Mouse (Mus musculus) heart, postnatal 0 days (tissue): ENCODE data around the gene Fndc1. TPM values are rescaled to one million over a fixed set of nuclear protein-coding genes. Genes with fewer than 3 reads are reported as not detected.

Experiments used
- ATAC-seq: fragments of 200-750 bp; cut with Nextera tagmentation; 2 replicates; pipeline ENCODE4 v1.8.0; 2017; ENCODE audit warnings: low read depth, moderate number of reproducible peaks, moderate library complexity; ENCODE audit not compliant: insufficient read depth
- DNase-seq: peaks from one replicate; pipeline ENCODE4 v3.0.0-alpha.2; 2016; ENCODE audit warnings: low spot score
- H3K27ac ChIP-seq: fragments of 300-500 bp; sonication (generic); 2 replicates; pipeline ENCODE4 v1.5.1; 2014; ENCODE audit warnings: low read depth, mild to moderate bottlenecking
- H3K27me3 ChIP-seq: fragments of 300-500 bp; sonication (generic); 2 replicates; pipeline ENCODE4 v1.6.1; 2014; ENCODE audit warnings: low read length, mixed read lengths; ENCODE audit not compliant: control insufficient read depth, insufficient read depth
- H3K36me3 ChIP-seq: fragments of 300-500 bp; sonication (generic); replicated peaks from 2 replicates; pipeline ENCODE4 v1.6.1; 2014; ENCODE audit warnings: low read length, mixed read lengths; ENCODE audit not compliant: control insufficient read depth, insufficient read depth
- H3K4me1 ChIP-seq: fragments of 300-500 bp; sonication (generic); 2 replicates; pipeline ENCODE4 v1.6.1; 2014; ENCODE audit warnings: antibody characterized with exemption; ENCODE audit not compliant: control insufficient read depth, insufficient read depth
- H3K4me2 ChIP-seq: fragments of 300-500 bp; sonication (generic); 2 replicates; pipeline ENCODE4 v1.6.1; 2014; ENCODE audit warnings: low read depth, mild to moderate bottlenecking, low read length, moderate library complexity
- H3K4me3 ChIP-seq: fragments of 300-500 bp; sonication (generic); 2 replicates; pipeline ENCODE4 v1.5.1; 2014; ENCODE audit warnings: low read depth, low read length
- H3K9ac ChIP-seq: fragments of 300-500 bp; sonication (generic); replicated peaks from 2 replicates; pipeline ENCODE4 v1.6.1; 2014; ENCODE audit warnings: low read depth, low read length, mixed read lengths
- H3K9me3 ChIP-seq: fragments of 300-500 bp; sonication (generic); replicated peaks from 2 replicates; pipeline ENCODE4 v1.6.1; 2016; ENCODE audit warnings: low read length; ENCODE audit not compliant: control insufficient read depth
- CTCF ChIP-seq: IDR thresholded peaks from 2 replicates; pipeline ENCODE4 v1.5.1; 2016; ENCODE audit warnings: antibody characterized with exemption, control low read depth, low read depth
- EP300 ChIP-seq: IDR thresholded peaks from 2 replicates; pipeline ENCODE4 v1.6.1; 2016; ENCODE audit warnings: antibody characterized with exemption, low read depth
- whole genome bisulfite sequencing: fragments of 180-500 bp; shearing (Covaris S2); extraction: QIAGEN DNeasy Blood & Tissue Kit; methylation state at CpG from one replicate; pipeline ENCODE4 v1.1.7; 2014; 5-methylcytosine and 5-hydroxymethylcytosine counted together
- polyA plus RNA-seq: library from polyadenylated mRNA; unstranded; fragments of >200 nt; fragmentation: Nextera tagmentation; extraction: Ambion mirVana; gene quantifications from 2 replicates; pipeline ENCODE4 v1.2.1, GENCODE M21; 2015
- total RNA-seq: library from RNA; depleted of rRNA; stranded (reverse); fragments of >200 nt; gene quantifications from 2 replicates; pipeline ENCODE4 v1.2.3, GENCODE M21; 2014; ENCODE audit warnings: low replicate concordance; rRNA removed

Fndc1 gene
- 30.5 and 49.5 TPM in 2 replicates for total RNA-seq
- polyA plus RNA-seq, result 22.1 and 26.0 TPM in 2 replicates

DNA sequence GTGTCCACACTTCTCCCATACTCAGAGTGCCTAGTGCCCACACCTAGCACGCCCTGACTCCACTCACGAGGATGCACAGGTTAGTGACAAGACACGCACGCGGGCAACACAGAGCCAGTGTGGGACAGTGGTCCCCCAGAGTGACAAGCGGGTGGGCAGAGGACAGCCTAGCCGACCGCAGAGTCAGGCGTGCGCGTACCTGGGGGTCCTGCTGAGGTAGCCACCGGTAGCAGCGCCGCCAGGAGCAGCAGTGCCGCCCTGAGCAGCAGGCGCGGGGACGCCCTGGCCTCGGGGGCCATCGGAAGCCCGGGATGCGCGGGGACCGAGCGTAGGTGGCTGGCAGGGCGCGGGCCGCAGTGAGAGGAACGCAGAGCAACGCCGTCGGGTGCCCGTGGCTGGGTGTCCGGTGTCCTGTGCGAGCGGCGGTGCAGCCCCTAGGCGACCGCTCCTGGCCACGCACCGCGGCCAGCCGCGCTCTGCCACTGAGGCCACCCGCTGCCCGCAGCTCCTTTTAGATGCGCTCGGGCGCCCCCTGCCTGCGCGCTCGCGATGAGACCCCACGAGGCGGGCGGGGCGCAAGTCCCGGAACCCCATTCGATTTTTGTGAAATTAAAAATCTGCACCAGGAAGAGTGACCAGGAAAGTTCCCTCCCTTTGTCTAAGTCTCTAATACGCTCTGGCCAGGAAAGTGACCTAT is at the start of gene Fndc1:
Fndc1 (minus strand) TSS at position 484 of the 697 bp plus-strand sequence.
- ATAC-seq, result peak; percentile 42
- H3K27me3 ChIP-seq, result peaks cover 53% of the 10 kb centered on the region
- peak within 1 kb of the TSS; percentile 84 for H3K4me2 ChIP-seq
- peak within 1 kb of the TSS; percentile 59 for H3K9ac ChIP-seq
- H3K9me3 ChIP-seq, result no peaks in the 10 kb centered on the region
- 0 out of 2 replicates have a peak within 1 kb of the TSS, but pooled peaks have one; percentile 43 for H3K27ac ChIP-seq
- 0 out of 2 replicates have a peak, but pooled peaks cover 17% of the 10 kb centered on the region for H3K4me1 ChIP-seq
- H3K4me3 ChIP-seq, result peak within 1 kb of the TSS; percentile 56
- DNase-seq, result peak; percentile 33
- 2% methylated on average over 60 of the region's 60 CpGs for WGBS
- TF ChIP-seq CTCF (peak; percentile 55), EP300 (no peak)
- no peaks in the 10 kb centered on the region for H3K36me3 ChIP-seq

DNA sequence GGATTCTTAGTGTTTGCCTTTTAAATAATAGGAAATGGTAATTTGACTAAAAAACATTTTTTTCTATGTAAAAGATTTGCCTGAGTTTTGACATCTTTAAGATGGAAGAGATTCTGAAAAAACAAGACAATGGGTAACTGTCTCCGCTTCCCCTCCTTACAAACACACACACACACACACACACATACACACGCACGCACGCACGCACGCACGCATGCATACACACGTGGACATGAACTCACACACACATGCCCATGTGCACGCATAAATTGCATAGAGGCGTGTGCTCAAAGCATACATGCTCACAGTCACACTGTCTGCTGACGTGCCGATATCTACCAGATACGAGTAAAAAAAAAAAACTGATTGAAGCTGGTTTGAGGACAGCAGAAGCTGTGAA is 49.4 kb upstream of the Fndc1 start:
- no peaks in the 10 kb centered on the region for H3K36me3 ChIP-seq
- no peaks in the 10 kb centered on the region for H3K4me1 ChIP-seq
- no peak overlapping the region for H3K4me3 ChIP-seq
- WGBS, result 92% methylated on average over 13 of the region's 13 CpGs
- no peak overlapping the region for H3K9ac ChIP-seq
- no peaks in the 10 kb centered on the region for H3K9me3 ChIP-seq
- DNase-seq (no peak), ATAC-seq (no peak)
- H3K27me3 ChIP-seq, result no peaks in the 10 kb centered on the region
- no peak overlapping the region for H3K27ac ChIP-seq
- TF ChIP-seq EP300, result no peak
- TF ChIP-seq CTCF, result no peak
- no peak overlapping the region for H3K4me2 ChIP-seq

DNA sequence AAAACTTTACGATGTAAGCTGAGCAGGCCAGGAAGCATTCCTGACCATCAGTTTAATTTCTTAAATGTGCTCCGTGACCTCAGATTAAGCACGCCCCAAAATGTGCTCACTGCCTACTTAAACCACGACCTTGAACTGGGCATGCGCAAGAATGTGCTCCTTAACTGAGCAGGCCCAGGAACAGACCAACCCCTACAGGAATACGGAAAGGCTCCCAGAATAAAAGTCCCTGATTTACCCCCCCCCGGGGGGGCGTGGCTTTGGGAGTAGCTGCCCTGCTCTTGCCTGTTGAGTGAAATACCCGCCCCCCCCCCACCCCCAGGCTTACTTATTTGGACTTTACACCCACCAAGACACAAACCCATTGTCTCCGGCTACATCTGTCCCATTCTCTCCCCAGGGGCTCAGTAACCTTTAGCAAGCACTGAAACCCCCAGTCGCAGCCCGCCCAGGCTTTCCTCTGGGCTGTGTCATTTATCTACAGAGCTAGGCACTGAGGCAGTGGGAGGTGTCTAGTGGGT is 48.9 kb upstream of the Fndc1 start:
- no peak for ATAC-seq
- 51% methylated on average over 12 of the region's 12 CpGs for WGBS
- peak; percentile 22 for DNase-seq
- Histone ChIP-seq H3K9me3 (no peaks in the 10 kb centered on the region), H3K4me1 (no peaks in the 10 kb centered on the region), H3K9ac (no peak overlapping the region), H3K4me2 (no peak overlapping the region), H3K36me3 (no peaks in the 10 kb centered on the region), H3K27ac (no peak overlapping the region), H3K27me3 (no peaks in the 10 kb centered on the region), H3K4me3 (no peak overlapping the region)
- TF ChIP-seq EP300 (no peak), CTCF (no peak)

DNA sequence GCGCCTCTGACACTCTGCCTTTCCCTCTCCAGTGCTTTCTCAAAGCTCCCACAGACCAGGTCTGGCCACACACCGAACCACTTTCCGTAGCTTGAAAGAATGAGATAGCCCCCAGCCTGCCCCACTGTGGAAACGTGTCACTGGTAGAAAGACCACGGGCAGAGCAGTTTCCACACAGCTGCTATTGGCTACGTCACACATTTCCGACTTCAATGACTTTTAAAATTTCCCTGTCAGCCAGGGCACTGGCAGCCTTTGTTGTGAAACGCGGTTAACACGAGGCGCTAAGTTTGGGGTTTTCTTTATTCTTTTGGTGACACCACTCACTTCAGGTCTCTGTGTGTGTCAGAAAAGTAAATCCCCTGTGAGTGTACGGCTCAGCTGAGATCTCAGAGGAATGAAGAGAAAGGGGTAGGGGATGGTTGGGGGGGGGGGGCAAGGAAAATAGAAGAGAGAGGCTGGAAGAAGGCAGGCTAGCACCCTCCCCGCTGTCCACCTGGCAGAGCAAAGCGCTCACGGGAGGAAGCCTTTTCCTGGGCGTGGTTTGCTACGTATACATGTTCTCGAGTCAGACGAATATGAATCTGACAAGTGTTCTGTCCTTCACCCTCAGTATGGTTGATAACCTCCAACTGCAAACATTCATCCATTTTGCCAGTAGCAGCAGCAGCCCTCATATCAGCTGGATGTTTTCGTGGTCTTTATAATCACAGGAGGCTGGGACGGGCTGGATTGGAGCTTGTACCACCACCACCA is 47.9 kb upstream of the Fndc1 start:
- WGBS, result 78% methylated on average over 21 of the region's 21 CpGs
- Histone ChIP-seq H3K36me3 (no peaks in the 10 kb centered on the region), H3K27ac (no peak overlapping the region), H3K4me3 (no peak overlapping the region), H3K9ac (no peak overlapping the region), H3K27me3 (peaks cover 5% of the 10 kb centered on the region; the same call in 1 of the 2 replicates), H3K4me2 (no peak overlapping the region), H3K4me1 (no peaks in the 10 kb centered on the region), H3K9me3 (no peaks in the 10 kb centered on the region)
- no peak for ATAC-seq
- no peak for TF ChIP-seq CTCF
- no peak for TF ChIP-seq EP300
- DNase-seq, result no peak

DNA sequence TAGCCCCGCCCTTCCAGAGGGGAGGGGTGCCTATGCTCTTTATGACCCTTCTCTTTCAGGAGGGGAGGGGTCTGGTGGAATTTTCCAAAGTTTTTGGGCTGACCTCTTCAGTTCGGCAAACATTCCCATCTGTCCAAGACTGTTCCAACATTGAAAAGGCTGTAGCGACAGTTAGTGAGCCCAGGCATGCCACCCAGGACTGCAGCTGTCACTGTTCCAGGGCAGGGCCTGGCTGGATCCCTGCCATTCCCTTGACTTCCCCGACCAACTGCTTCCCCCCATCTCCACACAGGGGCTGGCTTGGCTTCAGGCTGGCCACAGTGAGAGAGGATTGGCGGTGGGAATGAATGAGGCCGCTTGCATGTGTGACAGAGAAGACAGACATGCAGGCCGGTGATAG is 46.3 kb upstream of the Fndc1 start:
- no peak overlapping the region for H3K9ac ChIP-seq
- H3K9me3 ChIP-seq, result no peaks in the 10 kb centered on the region
- H3K27me3 ChIP-seq, result peaks cover 8% of the 10 kb centered on the region; the same call in 1 of the 2 replicates
- H3K36me3 ChIP-seq, result no peaks in the 10 kb centered on the region
- H3K27ac ChIP-seq, result no peak overlapping the region
- WGBS, result 70% methylated on average over 7 of the region's 7 CpGs
- DNase-seq (no peak), ATAC-seq (no peak; the same call in 1 of the 2 replicates)
- no peak overlapping the region for H3K4me2 ChIP-seq
- H3K4me3 ChIP-seq, result no peak overlapping the region
- no peak for TF ChIP-seq CTCF
- no peak for TF ChIP-seq EP300
- no peaks in the 10 kb centered on the region for H3K4me1 ChIP-seq
